Mouse (Mus musculus) lung, postnatal 0 days (tissue): ENCODE measurements at regions not wholly inside any gene's neighbourhood (a gene's known extent, or its start where the extent isn't known, plus 50 kb on each side); places are given as distances from the start of the nearest gene placed in this dataset.

Experiments
- CTCF ChIP-seq: IDR thresholded peaks from 2 replicates; pipeline ENCODE4 v1.5.1; 2016; ENCODE audit warnings: antibody characterized with exemption, mild to moderate bottlenecking
- EP300 ChIP-seq: IDR thresholded peaks from 2 replicates; pipeline ENCODE4 v1.6.1; 2016; ENCODE audit warnings: antibody characterized with exemption, mild to moderate bottlenecking, control low read depth

GRCm38 (mm10) chr14:24650195-24650901 is 163.4 kb downstream of the Rps24 start:
- TF ChIP-seq EP300 (no peak), CTCF (peak; percentile 22; the same call in 1 of the 2 replicates)
